Mouse (Mus musculus) liver, postnatal 0 days (tissue): ENCODE results near the gene Unc45b.

Experiments used
- CTCF ChIP-seq: sonication (generic); IDR thresholded peaks from 2 replicates; pipeline ENCODE4 v1.5.1; 2016; ENCODE audit warnings: antibody characterized with exemption, low read depth
- EP300 ChIP-seq: IDR thresholded peaks from 2 replicates; pipeline ENCODE4 v1.6.1; 2016; ENCODE audit warnings: antibody characterized with exemption, low read depth, mild to moderate bottlenecking

DNA sequence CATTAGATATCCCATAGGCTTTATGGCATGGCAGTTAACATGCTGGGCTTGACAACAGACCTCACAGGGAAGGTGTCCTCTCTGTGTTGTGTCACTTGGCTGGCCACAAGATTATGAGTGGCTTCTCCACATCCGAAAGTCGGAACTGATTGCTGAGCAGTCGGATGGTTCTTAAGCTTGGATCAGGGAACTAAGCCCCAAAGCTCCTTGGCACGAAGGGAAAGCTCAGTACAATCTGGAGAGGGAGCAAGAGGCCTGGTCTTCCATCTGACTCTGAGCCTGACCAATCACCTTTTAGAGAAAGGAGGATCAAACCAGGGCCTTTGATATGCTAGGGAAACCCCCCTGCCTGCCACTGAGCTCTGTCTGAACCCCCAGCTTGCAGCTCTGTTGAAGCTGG lies 11.3 kb downstream of the Unc45b start:
- TF ChIP-seq CTCF, result no peak
- TF ChIP-seq EP300, result no peak
